Mouse (Mus musculus): ENCODE results near the gene Snrnp35.
"Not testable (repeated sequence)": the region's sequence is repeated elsewhere in the genome, so short reads cannot be mapped to it uniquely, and the experiment has no call there.

Gene Snrnp35

DNA sequence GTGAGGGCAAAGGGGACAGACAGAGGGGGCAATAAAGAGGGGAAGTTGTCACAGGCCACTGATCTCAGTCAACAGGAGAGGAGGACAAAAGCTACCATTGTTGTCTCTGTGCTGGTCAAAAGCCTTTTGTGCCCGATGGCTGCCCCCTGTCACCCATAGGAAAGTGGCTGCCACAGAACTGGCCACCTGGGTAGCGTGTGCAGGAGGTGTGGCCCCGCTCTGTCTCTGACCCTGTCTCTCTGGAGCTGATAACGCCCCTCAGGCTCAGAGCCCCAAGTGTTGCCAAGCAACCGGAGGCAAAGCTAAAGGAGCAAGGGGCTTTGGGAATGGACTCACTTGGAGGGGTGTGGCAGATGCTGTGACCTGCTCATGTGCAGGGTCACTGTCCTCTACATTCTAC, 16.1 kb downstream of the Snrnp35 start:
- H3K36me3 ChIP-seq (ENCODE audit: insufficient read depth, low read length), result peaks cover 61% of the 10 kb centered on the region
- no peak overlapping the region for H3K4me3 ChIP-seq (replicated peaks; ENCODE audit: low read length)
- no peak for TF ChIP-seq CTCF (conservative IDR thresholded peaks at IDR 0.05; ENCODE audit: low read length)
- TF ChIP-seq NANOG (IDR thresholded peaks at IDR 0.05; ENCODE audit: borderline replicate concordance, low read length), result no peak
- no peak for TF ChIP-seq POU5F1 (IDR thresholded peaks at IDR 0.05; ENCODE audit: borderline replicate concordance, low read length)
- H3K27me3 ChIP-seq (ENCODE audit: insufficient read depth, low read length), result no peaks in the 10 kb centered on the region
- H3K9me3 ChIP-seq (ENCODE audit: low read length), result no peaks in the 10 kb centered on the region
- peaks cover 79% of the 10 kb centered on the region for H3K4me1 ChIP-seq (replicated peaks; ENCODE audit: low read depth, low read length)

DNA sequence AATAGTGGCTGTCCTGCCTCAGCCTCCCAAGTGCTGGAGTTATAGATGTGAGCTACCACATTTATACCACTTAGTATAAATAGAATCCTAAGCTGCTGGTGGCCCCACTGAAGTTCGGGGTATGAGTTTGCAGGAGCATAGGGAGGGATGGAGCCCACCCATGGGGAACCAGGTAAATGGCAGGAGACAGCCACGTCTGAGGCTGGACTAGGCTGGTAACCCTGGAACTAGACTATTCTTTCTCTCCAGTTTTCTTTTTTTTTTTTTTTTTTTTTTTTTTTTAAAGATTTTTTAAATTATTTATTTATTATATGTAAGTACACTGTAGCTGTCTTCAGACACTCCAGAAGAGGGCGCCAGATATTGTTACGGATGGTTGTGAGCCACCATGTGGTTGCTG, 17.1 kb downstream of the Snrnp35 start:
- Histone ChIP-seq H3K36me3 (ENCODE audit: insufficient read depth, low read length) (peaks cover 54% of the 10 kb centered on the region), H3K4me1 (replicated peaks; ENCODE audit: low read depth, low read length) (peaks cover 87% of the 10 kb centered on the region)
- not testable (repeated sequence) for H3K4me3 ChIP-seq (replicated peaks; ENCODE audit: low read length); H3K9me3 ChIP-seq (ENCODE audit: low read length); H3K27me3 ChIP-seq (ENCODE audit: insufficient read depth, low read length)

DNA sequence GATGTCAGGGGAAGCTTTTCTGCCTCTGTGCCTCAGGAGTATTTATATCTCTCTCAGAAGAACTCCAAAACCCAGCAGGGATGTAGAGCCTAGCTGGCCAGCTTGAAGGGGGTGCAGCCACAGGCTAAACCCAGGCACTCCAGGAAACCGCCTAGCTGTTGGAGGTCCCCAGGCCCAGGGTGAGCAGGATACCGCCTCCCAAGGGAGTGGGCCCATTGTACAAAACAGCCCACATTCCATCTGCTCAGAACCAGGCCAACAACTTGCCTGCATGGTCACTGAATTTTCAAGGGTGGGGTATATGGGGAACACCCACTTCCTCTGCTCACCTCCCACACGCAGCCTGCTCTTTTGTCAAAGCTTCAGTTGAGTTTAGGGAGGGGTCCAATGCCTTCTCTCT, 17.6 kb downstream of the Snrnp35 start:
- Histone ChIP-seq H3K36me3 (ENCODE audit: insufficient read depth, low read length) (peaks cover 53% of the 10 kb centered on the region), H3K9me3 (ENCODE audit: low read length) (no peaks in the 10 kb centered on the region), H3K27me3 (ENCODE audit: insufficient read depth, low read length) (0 out of 2 replicates have a peak, but pooled peaks cover 3% of the 10 kb centered on the region), H3K4me3 (replicated peaks; ENCODE audit: low read length) (0 out of 2 replicates have a peak overlapping the region, but pooled peaks have one; percentile 5), H3K4me1 (replicated peaks; ENCODE audit: low read depth, low read length) (peaks cover 88% of the 10 kb centered on the region)
- no peak for TF ChIP-seq CTCF (conservative IDR thresholded peaks at IDR 0.05; ENCODE audit: low read length)
- no peak for TF ChIP-seq POU5F1 (IDR thresholded peaks at IDR 0.05; ENCODE audit: borderline replicate concordance, low read length)
- no peak for TF ChIP-seq NANOG (IDR thresholded peaks at IDR 0.05; ENCODE audit: borderline replicate concordance, low read length)

- peaks cover 43% of the 10 kb centered on the region for H3K36me3 ChIP-seq (ENCODE audit: insufficient read depth, low read length)
- TF ChIP-seq CTCF (conservative IDR thresholded peaks at IDR 0.05; ENCODE audit: low read length), result no peak
- no peak for TF ChIP-seq NANOG (IDR thresholded peaks at IDR 0.05; ENCODE audit: borderline replicate concordance, low read length)
- no peak for TF ChIP-seq POU5F1 (IDR thresholded peaks at IDR 0.05; ENCODE audit: borderline replicate concordance, low read length)
- H3K4me1 ChIP-seq (replicated peaks; ENCODE audit: low read depth, low read length), result peaks cover 85% of the 10 kb centered on the region
- H3K9me3 ChIP-seq (ENCODE audit: low read length), result no peaks in the 10 kb centered on the region
- no peak overlapping the region; the same call in 1 of the 2 replicates for H3K4me3 ChIP-seq (replicated peaks; ENCODE audit: low read length)
- H3K27me3 ChIP-seq (ENCODE audit: insufficient read depth, low read length), result 0 out of 2 replicates have a peak, but pooled peaks cover 3% of the 10 kb centered on the region
Observed at GRCm38 (mm10) chr5:124501541-124501940, 18.6 kb downstream of the Snrnp35 start.

GRCm38 (mm10) chr5:124503742-124504141, 20.8 kb downstream of the Snrnp35 start:
- peak overlapping the region; percentile 61 for H3K4me3 ChIP-seq (replicated peaks; ENCODE audit: low read length)
- peaks cover 78% of the 10 kb centered on the region for H3K4me1 ChIP-seq (replicated peaks; ENCODE audit: low read depth, low read length)
- H3K27me3 ChIP-seq (ENCODE audit: insufficient read depth, low read length), result 0 out of 2 replicates have a peak, but pooled peaks cover 3% of the 10 kb centered on the region
- H3K9me3 ChIP-seq (ENCODE audit: low read length), result no peaks in the 10 kb centered on the region
- H3K36me3 ChIP-seq (ENCODE audit: insufficient read depth, low read length), result peaks cover 32% of the 10 kb centered on the region
- no peak for TF ChIP-seq CTCF (conservative IDR thresholded peaks at IDR 0.05; ENCODE audit: low read length)
- TF ChIP-seq POU5F1 (IDR thresholded peaks at IDR 0.05; ENCODE audit: borderline replicate concordance, low read length), result no peak
- no peak for TF ChIP-seq NANOG (IDR thresholded peaks at IDR 0.05; ENCODE audit: borderline replicate concordance, low read length)

GRCm38 (mm10) chr5:124505235-124505634, 22.3 kb downstream of the Snrnp35 start:
- H3K27me3 ChIP-seq (ENCODE audit: insufficient read depth, low read length), result 0 out of 2 replicates have a peak, but pooled peaks cover 3% of the 10 kb centered on the region

GRCm38 (mm10) chr5:124506731-124507359, 23.9 kb downstream of the Snrnp35 start:
- Histone ChIP-seq H3K4me3 (replicated peaks; ENCODE audit: low read length) (0 out of 2 replicates have a peak overlapping the region, but pooled peaks have one; percentile 7), H3K9me3 (ENCODE audit: low read length) (no peaks in the 10 kb centered on the region), H3K27me3 (ENCODE audit: insufficient read depth, low read length) (0 out of 2 replicates have a peak, but pooled peaks cover 3% of the 10 kb centered on the region), H3K36me3 (ENCODE audit: insufficient read depth, low read length) (peaks cover 23% of the 10 kb centered on the region), H3K4me1 (replicated peaks; ENCODE audit: low read depth, low read length) (peaks cover 73% of the 10 kb centered on the region)
- TF ChIP-seq NANOG (IDR thresholded peaks at IDR 0.05; ENCODE audit: borderline replicate concordance, low read length), result no peak
- no peak for TF ChIP-seq POU5F1 (IDR thresholded peaks at IDR 0.05; ENCODE audit: borderline replicate concordance, low read length)
- TF ChIP-seq CTCF (conservative IDR thresholded peaks at IDR 0.05; ENCODE audit: low read length), result no peak

More at GRCm38 (mm10) chr5:124505235-124505634, 22.3 kb downstream of the Snrnp35 start:
- no peak for TF ChIP-seq POU5F1 (IDR thresholded peaks at IDR 0.05; ENCODE audit: borderline replicate concordance, low read length)
- Histone ChIP-seq H3K4me3 (replicated peaks; ENCODE audit: low read length) (no peak overlapping the region), H3K9me3 (ENCODE audit: low read length) (no peaks in the 10 kb centered on the region), H3K4me1 (replicated peaks; ENCODE audit: low read depth, low read length) (peaks cover 79% of the 10 kb centered on the region), H3K36me3 (ENCODE audit: insufficient read depth, low read length) (peaks cover 27% of the 10 kb centered on the region)

- Histone ChIP-seq H3K9me3 (ENCODE audit: low read length) (no peaks in the 10 kb centered on the region), H3K4me1 (replicated peaks; ENCODE audit: low read depth, low read length) (peaks cover 54% of the 10 kb centered on the region), H3K27me3 (ENCODE audit: insufficient read depth, low read length) (0 out of 2 replicates have a peak, but pooled peaks cover 3% of the 10 kb centered on the region), H3K4me3 (replicated peaks; ENCODE audit: low read length) (no peak overlapping the region), H3K36me3 (ENCODE audit: insufficient read depth, low read length) (peaks cover 24% of the 10 kb centered on the region)
- no peak for TF ChIP-seq CTCF (conservative IDR thresholded peaks at IDR 0.05; ENCODE audit: low read length)
- no peak for TF ChIP-seq NANOG (IDR thresholded peaks at IDR 0.05; ENCODE audit: borderline replicate concordance, low read length)
- TF ChIP-seq POU5F1 (IDR thresholded peaks at IDR 0.05; ENCODE audit: borderline replicate concordance, low read length), result no peak
Observed at GRCm38 (mm10) chr5:124509200-124509599, 26.3 kb downstream of the Snrnp35 start.

Measured in E14TG2a.4 (cell line).